Mouse (Mus musculus) myocyte (in vitro differentiated cells): ENCODE results near the gene Naa38. TPM values are rescaled to one million over a fixed set of nuclear protein-coding genes. Genes with fewer than 3 reads are reported as not detected.
A peak's percentile ranks its signal among the peaks of the same experiment; 100 is the strongest.

ENCODE experiments used
- H3K27me3 ChIP-seq: one replicate; pipeline ENCODE4 v1.6.1; 2011; ENCODE audit not compliant: control insufficient read depth, insufficient read depth, insufficient read length
- H3K36me3 ChIP-seq: one replicate; pipeline ENCODE4 v1.6.1; 2011; ENCODE audit not compliant: control insufficient read depth, insufficient read depth
- H3K4me2 ChIP-seq: one replicate; pipeline ENCODE4 v1.6.1; 2011; ENCODE audit warnings: low read depth, control low read depth
- H3K4me3 ChIP-seq: one replicate; pipeline ENCODE4 v1.5.1; 2011; ENCODE audit warnings: mild to moderate bottlenecking, control low read depth, moderate library complexity
- H3K79me2 ChIP-seq: one replicate; pipeline ENCODE4 v1.6.1; 2011; ENCODE audit not compliant: control insufficient read depth, insufficient read depth
- H3ac ChIP-seq: one replicate; pipeline ENCODE4 v1.6.1; 2011; ENCODE audit not compliant: control insufficient read depth, insufficient read length
- CEBPB ChIP-seq: IDR thresholded peaks from 2 replicates; pipeline ENCODE4 v1.6.1; 2011; ENCODE audit warnings: mild to moderate bottlenecking, moderate library complexity; ENCODE audit not compliant: poor library complexity, insufficient read depth, severe bottlenecking
- E2F4 ChIP-seq: IDR thresholded peaks from one replicate; pipeline ENCODE4 v1.6.1; 2011; ENCODE audit warnings: mild to moderate bottlenecking, control low read depth, moderate library complexity; ENCODE audit not compliant: insufficient read depth
- MAX ChIP-seq: IDR thresholded peaks from one replicate; pipeline ENCODE4 v1.6.1; 2011; ENCODE audit warnings: low read depth, mild to moderate bottlenecking, control low read depth
- MYOD1 ChIP-seq, 3 experiments: IDR thresholded peaks; one replicate each; pipeline ENCODE4 v1.6.1; 2011; ENCODE audit warnings: control low read depth in 2 of 3, low read depth in 2 of 3, mild to moderate bottlenecking in 2 of 3, moderate library complexity in 1 of 3; ENCODE audit not compliant: insufficient read length in 2 of 3, control insufficient read depth in 1 of 3
- MYOG ChIP-seq, 3 experiments: IDR thresholded peaks; one replicate each; pipeline ENCODE4 v1.6.1; 2011; ENCODE audit warnings: control low read depth in 2 of 3, low read depth in 2 of 3, mild to moderate bottlenecking in 2 of 3; ENCODE audit not compliant: insufficient read length in 2 of 3, control insufficient read depth in 1 of 3, insufficient read depth in 1 of 3
- POLR2A ChIP-seq: IDR thresholded peaks from one replicate; pipeline ENCODE4 v1.6.1; 2011; ENCODE audit warnings: low read depth, mild to moderate bottlenecking, control low read depth, moderate library complexity; ENCODE audit not compliant: insufficient read length
- POLR2AphosphoS2 ChIP-seq: IDR thresholded peaks from one replicate; pipeline ENCODE4 v1.6.1; 2011; ENCODE audit warnings: low read depth, control low read depth; ENCODE audit not compliant: insufficient read length
- REST ChIP-seq: IDR thresholded peaks from one replicate; pipeline ENCODE4 v1.6.1; 2011; ENCODE audit warnings: mild to moderate bottlenecking, control low read depth, moderate library complexity; ENCODE audit not compliant: insufficient read depth, insufficient read length
- SRF ChIP-seq: IDR thresholded peaks from one replicate; pipeline ENCODE4 v1.6.1; 2011; ENCODE audit warnings: low read depth; ENCODE audit not compliant: control insufficient read depth, insufficient read length
- TCF12 ChIP-seq: IDR thresholded peaks from one replicate; pipeline ENCODE4 v1.6.1; 2011; ENCODE audit warnings: mild to moderate bottlenecking, control low read depth; ENCODE audit not compliant: poor library complexity, insufficient read depth, severe bottlenecking
- TCF3 ChIP-seq: IDR thresholded peaks from one replicate; pipeline ENCODE4 v1.6.1; 2011; ENCODE audit warnings: low read depth, control low read depth; ENCODE audit not compliant: insufficient read length
- USF1 ChIP-seq: IDR thresholded peaks from one replicate; pipeline ENCODE4 v1.6.1; 2011; ENCODE audit warnings: low read depth, mild to moderate bottlenecking, control low read depth, moderate library complexity
- polyA plus RNA-seq: library from polyadenylated mRNA; unstranded; fragments of >200 nt; fragmentation: generic; extraction: Trizol; gene quantifications from one replicate; pipeline ENCODE4 v1.2.1, GENCODE M21; 2012; ENCODE audit warnings: missing spikeins

The Naa38 gene
- polyA plus RNA-seq, 1 experiment, result 126 TPM

- no peaks in the 10 kb centered on the region for H3K79me2 ChIP-seq
- H3ac ChIP-seq, result no peak overlapping the region
- H3K4me2 ChIP-seq, result peak overlapping the region; percentile 57
- peak in 2 of 3 experiments; percentile 12 to 45 for TF ChIP-seq MYOD1 (IDR thresholded peaks at IDR 0.05; ENCODE audit: control insufficient read depth in 1 of 3, insufficient read length in 2 of 3, low read depth in 2 of 3)
- no peak for TF ChIP-seq USF1
- no peak overlapping the region for H3K4me3 ChIP-seq
- H3K27me3 ChIP-seq, result no peaks in the 10 kb centered on the region
- no peaks in the 10 kb centered on the region for H3K36me3 ChIP-seq
These were observed 36.7 kb downstream of the Naa38 start for GRCm38 (mm10) chr11:69431829-69432639.

- H3K4me3 ChIP-seq, result no peak overlapping the region
- TF ChIP-seq MYOD1 (IDR thresholded peaks at IDR 0.05; ENCODE audit: control insufficient read depth in 1 of 3, insufficient read length in 2 of 3, low read depth in 2 of 3) (peak in 1 of 3 experiments; percentile 4), E2F4 (no peak)
These were observed 37.3 kb downstream of the Naa38 start for GRCm38 (mm10) chr11:69432640-69432982.

GRCm38 (mm10) chr11:69433189-69433588, 37.9 kb downstream of the Naa38 start:
- H3K4me3 ChIP-seq, result no peak overlapping the region
- no peaks in the 10 kb centered on the region for H3K36me3 ChIP-seq
- H3K4me2 ChIP-seq, result no peak overlapping the region
- no peaks in the 10 kb centered on the region for H3K79me2 ChIP-seq
- H3K27me3 ChIP-seq, result no peaks in the 10 kb centered on the region
- no peak overlapping the region for H3ac ChIP-seq
- peak in 1 of 3 experiments; percentile 42 for TF ChIP-seq MYOG (IDR thresholded peaks at IDR 0.05; ENCODE audit: control insufficient read depth in 1 of 3, insufficient read depth in 1 of 3, insufficient read length in 2 of 3, low read depth in 2 of 3)
- no peak for TF ChIP-seq TCF12
- TF ChIP-seq POLR2AphosphoS2, result no peak
- no peak for TF ChIP-seq POLR2A
- TF ChIP-seq REST, result no peak
- peak in 1 of 3 experiments; percentile 66 for TF ChIP-seq MYOD1 (IDR thresholded peaks at IDR 0.05; ENCODE audit: control insufficient read depth in 1 of 3, insufficient read length in 2 of 3, low read depth in 2 of 3)
- TF ChIP-seq E2F4, result no peak
- no peak for TF ChIP-seq CEBPB

More at GRCm38 (mm10) chr11:69432640-69432982, 37.3 kb downstream of the Naa38 start:
- Histone ChIP-seq H3ac (no peak overlapping the region), H3K79me2 (no peaks in the 10 kb centered on the region), H3K4me2 (no peak overlapping the region), H3K27me3 (no peaks in the 10 kb centered on the region), H3K36me3 (no peaks in the 10 kb centered on the region)

GRCm38 (mm10) chr11:69437291-69437690, 42.0 kb downstream of the Naa38 start:
- Histone ChIP-seq H3K79me2 (no peaks in the 10 kb centered on the region), H3K4me2 (no peak overlapping the region), H3K27me3 (no peaks in the 10 kb centered on the region), H3ac (no peak overlapping the region), H3K36me3 (no peaks in the 10 kb centered on the region), H3K4me3 (no peak overlapping the region)
- TF ChIP-seq SRF (no peak), TCF12 (no peak), USF1 (no peak), POLR2AphosphoS2 (no peak), MAX (no peak)

- Histone ChIP-seq H3K4me2 (no peak overlapping the region), H3K27me3 (no peaks in the 10 kb centered on the region), H3ac (no peak overlapping the region), H3K79me2 (no peaks in the 10 kb centered on the region), H3K4me3 (no peak overlapping the region), H3K36me3 (no peaks in the 10 kb centered on the region)
- TF ChIP-seq MYOD1 (IDR thresholded peaks at IDR 0.05; ENCODE audit: control insufficient read depth in 1 of 3, insufficient read length in 2 of 3, low read depth in 2 of 3) (peak in 1 of 3 experiments; percentile 1), CEBPB (peak; percentile 63), POLR2AphosphoS2 (no peak), MYOG (IDR thresholded peaks at IDR 0.05; ENCODE audit: control insufficient read depth in 1 of 3, insufficient read depth in 1 of 3, insufficient read length in 2 of 3, low read depth in 2 of 3) (no peak), REST (no peak), TCF3 (no peak), E2F4 (no peak), TCF12 (no peak), MAX (peak; percentile 68), USF1 (peak; percentile 62), POLR2A (no peak), SRF (no peak)
These were observed 48.0 kb downstream of the Naa38 start for GRCm38 (mm10) chr11:69443328-69443727.

Other genes starting within 250 kb of the Naa38 start
- gene Alox12b, start 238.5 kb upstream of the Naa38 start, polyA plus RNA-seq, result not detected
- not detected for gene Alox8, start 197.6 kb upstream of the Naa38 start, polyA plus RNA-seq
- gene Gucy2e, start 158.5 kb upstream of the Naa38 start, polyA plus RNA-seq, result not detected
- gene Cntrob, start 71.7 kb upstream of the Naa38 start, polyA plus RNA-seq, result 10.3 TPM
- 116 TPM for gene Trappc1, start 71.5 kb upstream of the Naa38 start, polyA plus RNA-seq
- 2.0 TPM for gene Kcnab3, start 69.2 kb upstream of the Naa38 start, polyA plus RNA-seq
- gene Rnf227, start 55.0 kb upstream of the Naa38 start, polyA plus RNA-seq, result 2.5 TPM
- 148 TPM for gene Chd3, start 26.1 kb upstream of the Naa38 start, polyA plus RNA-seq
- 23.0 TPM for gene Cyb5d1, start 144 bp downstream of the Naa38 start, polyA plus RNA-seq
- 0.16 TPM for gene Tmem88, start 2.7 kb downstream of the Naa38 start, polyA plus RNA-seq
- gene Kdm6b, start 18.2 kb downstream of the Naa38 start, polyA plus RNA-seq, result 31.0 TPM
- 0.24 TPM for gene Dnah2, start 153.6 kb downstream of the Naa38 start, polyA plus RNA-seq
- 0.36 TPM for gene Efnb3, start 164.7 kb downstream of the Naa38 start, polyA plus RNA-seq
- gene Wrap53, start 184.8 kb downstream of the Naa38 start, polyA plus RNA-seq, result 9.1 TPM
- 119 TPM for gene Trp53, start 184.9 kb downstream of the Naa38 start, polyA plus RNA-seq
- 6.6 TPM for gene Atp1b2, start 210.5 kb downstream of the Naa38 start, polyA plus RNA-seq
- gene Shbg, start 222.4 kb downstream of the Naa38 start, polyA plus RNA-seq, result 0.05 TPM
- 3.6 TPM for gene Sat2, start 226.5 kb downstream of the Naa38 start, polyA plus RNA-seq
- 104 TPM for gene Fxr2, start 237.5 kb downstream of the Naa38 start, polyA plus RNA-seq